Mouse (Mus musculus) heart, postnatal 0 days (tissue): ENCODE measurements around the gene Cnot2.

Source experiments
- CTCF ChIP-seq: IDR thresholded peaks from 2 replicates; pipeline ENCODE4 v1.5.1; 2016; ENCODE audit warnings: antibody characterized with exemption, control low read depth, low read depth
- EP300 ChIP-seq: IDR thresholded peaks from 2 replicates; pipeline ENCODE4 v1.6.1; 2016; ENCODE audit warnings: antibody characterized with exemption, low read depth

GRCm38 (mm10) chr10:116515158-116515557 lies 66.2 kb downstream of the Cnot2 start:
- TF ChIP-seq EP300 = no peak
- TF ChIP-seq CTCF = no peak
